16 mouse cellular contexts compared by ENCODE assay signal in the genomic region with DNA sequence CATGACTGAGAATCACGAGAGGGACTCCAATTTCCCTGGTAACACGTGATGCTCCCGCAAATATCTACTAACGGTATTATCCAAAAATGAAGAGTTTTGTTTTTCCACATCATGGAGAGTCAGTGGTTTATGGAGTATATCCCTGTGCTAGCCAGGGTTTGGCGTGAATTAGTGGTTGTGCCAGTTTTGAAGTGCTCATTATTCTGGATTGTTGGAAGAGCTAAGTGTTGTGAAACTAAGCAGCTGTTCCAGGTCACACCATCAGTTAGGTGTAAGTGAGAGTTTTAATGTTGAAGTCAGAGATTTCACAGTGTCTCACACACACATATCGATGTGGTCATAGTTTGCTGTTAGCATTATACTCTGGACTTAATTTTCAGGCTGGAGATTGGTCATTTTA.
"Had no signal": no experiment of that assay in that cellular context is flagged by ENCODE, and none has a peak within 500 bp of the region (broad histone marks: within the 10 kb centered on the region; RNA-seq: fewer than 3 reads in every experiment).

No protein-coding gene starts in this region.

- H3K27me3 ChIP-seq: kidney, embryonic 15.5 days; liver, embryonic 13.5 days; lung, embryonic 15.5 days had no signal

- H3K36me3 ChIP-seq: kidney, embryonic 15.5 days; liver, embryonic 13.5 days; lung, embryonic 15.5 days had no signal

- H3K9me3 ChIP-seq: kidney, embryonic 15.5 days; liver, embryonic 13.5 days; lung, embryonic 15.5 days had no signal

- H3K27ac ChIP-seq: kidney, embryonic 15.5 days; left cerebral cortex, adult 2 months; liver, embryonic 13.5 days; lung, embryonic 15.5 days; stomach, postnatal 0 days had no signal

- H3K4me3 ChIP-seq: kidney, embryonic 15.5 days; left cerebral cortex, adult 2 months; liver, embryonic 13.5 days; lung, embryonic 15.5 days had no signal

- H3K4me1 ChIP-seq: kidney, embryonic 15.5 days; liver, embryonic 13.5 days; lung, embryonic 15.5 days had no signal

- H3K9ac ChIP-seq: kidney, embryonic 15.5 days; liver, embryonic 13.5 days; lung, embryonic 15.5 days had no signal

- DNase-seq: kidney, adult 8-10 months; kidney, postnatal 10 days; kidney, postnatal 36 days; layer of hippocampus, postnatal 36 days; liver, embryonic 13.5 days; midbrain, embryonic 14.5 days; right cerebral cortex, postnatal 14 days; right cerebral cortex, postnatal 4 days; thymus, adult 2 months; thymus, postnatal 14 days; thymus, postnatal 4 days had no signal

- H3K4me2 ChIP-seq: kidney, embryonic 15.5 days; liver, embryonic 13.5 days; lung, embryonic 15.5 days; midbrain, embryonic 11.5 days had no signal
